Mouse (Mus musculus) MEL (cell line): ENCODE data around the gene Elavl4. TPM values are rescaled to one million over a fixed set of nuclear protein-coding genes. Genes with fewer than 3 reads are reported as not detected.

Source experiments
- DNase-seq: peaks from one replicate; pipeline ENCODE4 v3.0.0; 2011; ENCODE audit warnings: low read depth, low spot score
- H3K27ac ChIP-seq: 2 replicates; pipeline ENCODE4 v1.5.1; 2012; ENCODE audit warnings: low read depth, mild to moderate bottlenecking, control low read depth, low read length, moderate library complexity; ENCODE audit not compliant: control insufficient read depth
- H3K27me3 ChIP-seq, 2 experiments: fragments of 150-350 bp in 1 of 2; sonication (generic) in 1 of 2; 2 replicates each; pipeline ENCODE4 v1.6.1; 2012; ENCODE audit warnings: low read length in 2 of 2, mild to moderate bottlenecking in 2 of 2, improper control_type of control experiment in 1 of 2, moderate library complexity in 1 of 2; ENCODE audit not compliant: insufficient read depth in 2 of 2, control insufficient read depth in 1 of 2
- H3K36me3 ChIP-seq, 2 experiments: 2 replicates each; pipeline ENCODE4 v1.6.1; 2012 to 2014; ENCODE audit warnings: low read length in 2 of 2, improper control_type of control experiment in 1 of 2, inconsistent platforms in 1 of 2, mild to moderate bottlenecking in 1 of 2; ENCODE audit not compliant: insufficient read depth in 2 of 2, control insufficient read depth in 1 of 2
- H3K4me1 ChIP-seq, 2 experiments: fragments of 150-350 bp in 1 of 2; sonication (generic) in 1 of 2; 2 replicates each; pipeline ENCODE4 v1.6.1; 2012; ENCODE audit warnings: low read length in 2 of 2, improper control_type of control experiment in 1 of 2, mild to moderate bottlenecking in 1 of 2; ENCODE audit not compliant: insufficient read depth in 2 of 2, control insufficient read depth in 1 of 2
- H3K4me3 ChIP-seq, 2 experiments: fragments of 150-350 bp in 1 of 2; sonication (generic) in 1 of 2; 2 replicates each; pipeline ENCODE4 v1.5.1; 2012; ENCODE audit warnings: low read depth in 2 of 2, low read length in 2 of 2, mild to moderate bottlenecking in 2 of 2, moderate library complexity in 2 of 2, control low read depth in 1 of 2, improper control_type of control experiment in 1 of 2; ENCODE audit not compliant: control insufficient read depth in 1 of 2, insufficient read depth in 1 of 2
- H3K79me2 ChIP-seq: 2 replicates; pipeline ENCODE4 v1.6.1; 2012; ENCODE audit warnings: mild to moderate bottlenecking, low read length, moderate library complexity; ENCODE audit not compliant: control insufficient read depth, poor library complexity, insufficient read depth
- H3K9ac ChIP-seq: 2 replicates; pipeline ENCODE4 v1.6.1; 2012; ENCODE audit warnings: low read depth, mild to moderate bottlenecking, control low read depth, low read length, moderate library complexity; ENCODE audit not compliant: control insufficient read depth, poor library complexity, severe bottlenecking
- H3K9me3 ChIP-seq: fragments of 150-350 bp; sonication (generic); replicated peaks from 2 replicates; pipeline ENCODE4 v1.6.1; 2012; ENCODE audit warnings: mild to moderate bottlenecking, low read length, improper control_type of control experiment, moderate library complexity; ENCODE audit not compliant: insufficient read depth
- BHLHE40 ChIP-seq: IDR thresholded peaks from 2 replicates; pipeline ENCODE4 v1.6.1; 2012; ENCODE audit warnings: low read depth, mild to moderate bottlenecking, inconsistent platforms, low read length, improper control_type of control experiment, borderline replicate concordance
- CTCF ChIP-seq, 3 experiments: IDR thresholded peaks in 2 of 3; conservative IDR thresholded peaks in 1 of 3; 2 replicates each; pipeline ENCODE4 v1.5.1; 2011 to 2012; ENCODE audit warnings: low read length in 3 of 3, low read depth in 2 of 3, mild to moderate bottlenecking in 2 of 3, improper control_type of control experiment in 1 of 3, inconsistent platforms in 1 of 3, mixed read lengths in 1 of 3, moderate library complexity in 1 of 3; ENCODE audit not compliant: control insufficient read depth in 1 of 3, insufficient read depth in 1 of 3, poor library complexity in 1 of 3, severe bottlenecking in 1 of 3
- E2F4 ChIP-seq: IDR thresholded peaks from 2 replicates; pipeline ENCODE4 v1.6.1; 2011; ENCODE audit warnings: low read depth, low read length, improper control_type of control experiment, borderline replicate concordance
- ELF1 ChIP-seq: IDR thresholded peaks from 2 replicates; pipeline ENCODE4 v1.6.1; 2014; ENCODE audit warnings: low read depth, mild to moderate bottlenecking, inconsistent platforms, low read length, improper control_type of control experiment, moderate library complexity
- JUND ChIP-seq: IDR thresholded peaks from 2 replicates; pipeline ENCODE4 v1.6.1; 2011; ENCODE audit warnings: low read depth, mild to moderate bottlenecking, improper control_type of control experiment, low read length
- MEF2A ChIP-seq: IDR thresholded peaks from 2 replicates; pipeline ENCODE4 v1.6.1; 2014; ENCODE audit warnings: low read depth, mild to moderate bottlenecking, inconsistent platforms, low read length, improper control_type of control experiment; ENCODE audit not compliant: poor library complexity, insufficient replicate concordance, severe bottlenecking; ENCODE audit errors: extremely low read depth
- MXI1 ChIP-seq: IDR thresholded peaks from 2 replicates; pipeline ENCODE4 v1.6.1; 2011; ENCODE audit warnings: mild to moderate bottlenecking, low read depth, low read length, improper control_type of control experiment
- NRF1 ChIP-seq: IDR thresholded peaks from 2 replicates; pipeline ENCODE4 v1.6.1; 2014; ENCODE audit warnings: low read depth, mild to moderate bottlenecking, inconsistent platforms, low read length, improper control_type of control experiment, moderate library complexity; ENCODE audit not compliant: poor library complexity, insufficient read depth, severe bottlenecking
- POLR2AphosphoS5 ChIP-seq: IDR thresholded peaks from 2 replicates; pipeline ENCODE4 v1.6.1; 2012; ENCODE audit warnings: low read depth, borderline replicate concordance, mild to moderate bottlenecking, inconsistent platforms, low read length, moderate library complexity, mixed read lengths
- RAD21 ChIP-seq: IDR thresholded peaks from 2 replicates; pipeline ENCODE4 v1.6.1; 2011; ENCODE audit warnings: mild to moderate bottlenecking, low read depth, low read length, improper control_type of control experiment
- SIN3A ChIP-seq: IDR thresholded peaks from 2 replicates; pipeline ENCODE4 v1.6.1; 2012; ENCODE audit warnings: low read length, improper control_type of control experiment, inconsistent platforms
- TBP ChIP-seq: IDR thresholded peaks from 2 replicates; pipeline ENCODE4 v1.8.0; 2011; ENCODE audit warnings: low read depth, low read length, improper control_type of control experiment
- TCF12 ChIP-seq: IDR thresholded peaks from 2 replicates; pipeline ENCODE4 v1.6.1; 2014; ENCODE audit warnings: low read depth, mild to moderate bottlenecking, inconsistent platforms, low read length, improper control_type of control experiment, moderate library complexity
- USF1 ChIP-seq: IDR thresholded peaks from 2 replicates; pipeline ENCODE4 v1.6.1; 2014; ENCODE audit warnings: low read depth, mild to moderate bottlenecking, inconsistent platforms, low read length, improper control_type of control experiment, moderate library complexity
- ZKSCAN1 ChIP-seq: IDR thresholded peaks from 2 replicates; pipeline ENCODE4 v1.6.1; 2012; ENCODE audit warnings: low read depth, mild to moderate bottlenecking, inconsistent platforms, low read length, improper control_type of control experiment, moderate library complexity
- ZMIZ1 ChIP-seq: IDR thresholded peaks from 2 replicates; pipeline ENCODE4 v1.6.1; 2012; ENCODE audit warnings: low read depth, mild to moderate bottlenecking, inconsistent platforms, low read length, improper control_type of control experiment, moderate library complexity
- polyA plus RNA-seq, 2 experiments: library from polyadenylated mRNA; stranded (reverse) in 1 of 2; unstranded in 1 of 2; fragments of >175 nt in 1 of 2; fragments of >200 nt in 1 of 2; gene quantifications; 2 replicates each; pipeline versions ENCODE4 v1.2.1 to v1.2.4; 2012; ENCODE audit warnings: low replicate concordance in 2 of 2, low read depth in 1 of 2; ENCODE audit not compliant: insufficient read length in 2 of 2, insufficient read depth in 1 of 2, missing spikeins in 1 of 2
- total RNA-seq: library from RNA; depleted of rRNA; stranded (reverse); fragments of 300-350 nt; gene quantifications from 2 replicates; pipeline ENCODE4 v1.2.3, GENCODE M21; 2012

Elavl4 gene
- total and polyA plus RNA-seq, 3 experiments, result not detected

GRCm38 (mm10) chr4:110214543-110214942 lies 137.2 kb downstream of the Elavl4 start:
- Histone ChIP-seq H3K36me3 (no peaks in the 10 kb centered on the region), H3K27me3 (no peaks in the 10 kb centered on the region; a peak in 1 of 4 replicates), H3K9me3 (no peaks in the 10 kb centered on the region), H3K4me3 (no peak overlapping the region), H3K9ac (no peak overlapping the region), H3K27ac (no peak overlapping the region), H3K79me2 (no peaks in the 10 kb centered on the region), H3K4me1 (no peaks in the 10 kb centered on the region)
- TF ChIP-seq POLR2AphosphoS5, result no peak
- TF ChIP-seq CTCF (IDR thresholded peaks at IDR 0.05 in 2 of 3, conservative IDR thresholded peaks at IDR 0.05 in 1 of 3; ENCODE audit: control insufficient read depth in 1 of 3, insufficient read depth in 1 of 3, low read depth in 2 of 3, low read length in 3 of 3, poor library complexity in 1 of 3, severe bottlenecking in 1 of 3), result no peak
- TF ChIP-seq BHLHE40, result no peak
- no peak for DNase-seq

GRCm38 (mm10) chr4:110213666-110214065 lies 138.0 kb downstream of the Elavl4 start:
- Histone ChIP-seq H3K4me3 (no peak overlapping the region), H3K27ac (no peak overlapping the region), H3K27me3 (no peaks in the 10 kb centered on the region; a peak in 1 of 4 replicates), H3K9ac (no peak overlapping the region), H3K36me3 (no peaks in the 10 kb centered on the region), H3K9me3 (no peaks in the 10 kb centered on the region), H3K79me2 (no peaks in the 10 kb centered on the region), H3K4me1 (no peaks in the 10 kb centered on the region)
- DNase-seq, result no peak
- no peak for TF ChIP-seq MEF2A
- no peak for TF ChIP-seq SIN3A
- TF ChIP-seq ZMIZ1, result no peak
- no peak for TF ChIP-seq ELF1
- no peak for TF ChIP-seq TBP
- TF ChIP-seq NRF1, result no peak
- TF ChIP-seq RAD21, result no peak
- TF ChIP-seq MXI1, result no peak
- no peak for TF ChIP-seq USF1
- no peak for TF ChIP-seq TCF12
- TF ChIP-seq JUND, result no peak
- no peak for TF ChIP-seq ZKSCAN1
- no peak for TF ChIP-seq E2F4
